Mouse (Mus musculus): Measurements from ENCODE around the gene Rab1a.

DNA sequence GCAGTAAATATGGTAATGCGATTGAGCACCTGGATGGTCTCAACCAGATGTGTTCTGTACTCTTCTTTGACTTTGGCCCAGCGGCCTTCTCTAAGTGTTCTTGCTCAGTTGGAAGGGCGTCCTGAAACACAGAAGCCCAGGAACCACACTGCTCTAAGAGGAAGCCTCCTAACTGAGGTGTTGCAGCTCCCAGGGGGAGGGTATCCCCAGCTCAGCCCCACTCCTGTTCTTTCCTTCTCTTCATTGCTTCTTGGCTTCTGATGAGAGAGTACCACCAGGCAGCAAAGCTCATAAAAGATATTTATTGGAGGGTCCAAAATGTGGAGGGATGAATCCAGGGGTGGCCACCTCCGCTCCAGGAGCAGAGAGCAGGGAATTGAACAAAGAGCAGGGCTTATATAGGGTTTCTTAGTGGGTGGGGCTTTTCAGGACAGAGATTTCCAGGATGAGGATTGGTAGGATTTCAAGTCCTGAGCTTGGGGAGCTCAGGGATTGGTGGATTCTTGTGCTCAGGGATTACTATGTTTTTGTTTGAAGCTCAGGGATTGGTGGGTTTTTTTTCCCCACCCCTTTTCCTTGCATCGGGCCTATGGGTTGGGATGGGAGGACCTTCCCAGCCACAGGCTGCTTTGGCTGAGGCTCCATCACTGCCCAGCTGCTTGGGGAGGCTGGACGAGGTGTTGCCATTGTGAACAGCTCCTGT, 49.4 kb downstream of the Rab1a start:
- no peak for TF ChIP-seq MYOG (IDR thresholded peaks at IDR 0.05; ENCODE audit: control insufficient read depth, extremely low read depth, insufficient read length)
- no peak for TF ChIP-seq CTCF (IDR thresholded peaks at IDR 0.05; ENCODE audit: control insufficient read depth, insufficient read depth, insufficient read length)
- TF ChIP-seq MAX (IDR thresholded peaks at IDR 0.05) = no peak
- TF ChIP-seq MYOD1 (IDR thresholded peaks at IDR 0.05; ENCODE audit: control insufficient read depth, insufficient read length, low read depth) = no peak
- no peak for TF ChIP-seq CEBPB (IDR thresholded peaks at IDR 0.05; ENCODE audit: low read depth)
- no peak for TF ChIP-seq FOSL1 (IDR thresholded peaks at IDR 0.05; ENCODE audit: insufficient read depth, low read length, poor library complexity, severe bottlenecking)
